Mouse (Mus musculus) MEL (cell line): ENCODE data around the gene Vmp1. TPM values are rescaled to one million over a fixed set of nuclear protein-coding genes. Genes with fewer than 3 reads are reported as not detected.

Experiments
- DNase-seq: peaks from one replicate; pipeline ENCODE4 v3.0.0; 2011; ENCODE audit warnings: low read depth, low spot score
- H3K27ac ChIP-seq: 2 replicates; pipeline ENCODE4 v1.5.1; 2012; ENCODE audit warnings: low read depth, mild to moderate bottlenecking, control low read depth, low read length, moderate library complexity; ENCODE audit not compliant: control insufficient read depth
- H3K27me3 ChIP-seq, 2 experiments: fragments of 150-350 bp in 1 of 2; sonication (generic) in 1 of 2; 2 replicates each; pipeline ENCODE4 v1.6.1; 2012; ENCODE audit warnings: low read length in 2 of 2, mild to moderate bottlenecking in 2 of 2, improper control_type of control experiment in 1 of 2, moderate library complexity in 1 of 2; ENCODE audit not compliant: insufficient read depth in 2 of 2, control insufficient read depth in 1 of 2
- H3K36me3 ChIP-seq, 2 experiments: 2 replicates each; pipeline ENCODE4 v1.6.1; 2012 to 2014; ENCODE audit warnings: low read length in 2 of 2, improper control_type of control experiment in 1 of 2, inconsistent platforms in 1 of 2, mild to moderate bottlenecking in 1 of 2; ENCODE audit not compliant: insufficient read depth in 2 of 2, control insufficient read depth in 1 of 2
- H3K4me1 ChIP-seq, 2 experiments: fragments of 150-350 bp in 1 of 2; sonication (generic) in 1 of 2; 2 replicates each; pipeline ENCODE4 v1.6.1; 2012; ENCODE audit warnings: low read length in 2 of 2, improper control_type of control experiment in 1 of 2, mild to moderate bottlenecking in 1 of 2; ENCODE audit not compliant: insufficient read depth in 2 of 2, control insufficient read depth in 1 of 2
- H3K4me3 ChIP-seq, 2 experiments: fragments of 150-350 bp in 1 of 2; sonication (generic) in 1 of 2; 2 replicates each; pipeline ENCODE4 v1.5.1; 2012; ENCODE audit warnings: low read depth in 2 of 2, low read length in 2 of 2, mild to moderate bottlenecking in 2 of 2, moderate library complexity in 2 of 2, control low read depth in 1 of 2, improper control_type of control experiment in 1 of 2; ENCODE audit not compliant: control insufficient read depth in 1 of 2, insufficient read depth in 1 of 2
- H3K79me2 ChIP-seq: 2 replicates; pipeline ENCODE4 v1.6.1; 2012; ENCODE audit warnings: mild to moderate bottlenecking, low read length, moderate library complexity; ENCODE audit not compliant: control insufficient read depth, poor library complexity, insufficient read depth
- H3K9ac ChIP-seq: 2 replicates; pipeline ENCODE4 v1.6.1; 2012; ENCODE audit warnings: low read depth, mild to moderate bottlenecking, control low read depth, low read length, moderate library complexity; ENCODE audit not compliant: control insufficient read depth, poor library complexity, severe bottlenecking
- H3K9me3 ChIP-seq: fragments of 150-350 bp; sonication (generic); replicated peaks from 2 replicates; pipeline ENCODE4 v1.6.1; 2012; ENCODE audit warnings: mild to moderate bottlenecking, low read length, improper control_type of control experiment, moderate library complexity; ENCODE audit not compliant: insufficient read depth
- BHLHE40 ChIP-seq: IDR thresholded peaks from 2 replicates; pipeline ENCODE4 v1.6.1; 2012; ENCODE audit warnings: low read depth, mild to moderate bottlenecking, inconsistent platforms, low read length, improper control_type of control experiment, borderline replicate concordance
- CTCF ChIP-seq, 3 experiments: IDR thresholded peaks in 2 of 3; conservative IDR thresholded peaks in 1 of 3; 2 replicates each; pipeline ENCODE4 v1.5.1; 2011 to 2012; ENCODE audit warnings: low read length in 3 of 3, low read depth in 2 of 3, mild to moderate bottlenecking in 2 of 3, improper control_type of control experiment in 1 of 3, inconsistent platforms in 1 of 3, mixed read lengths in 1 of 3, moderate library complexity in 1 of 3; ENCODE audit not compliant: control insufficient read depth in 1 of 3, insufficient read depth in 1 of 3, poor library complexity in 1 of 3, severe bottlenecking in 1 of 3
- EP300 ChIP-seq, 2 experiments: IDR thresholded peaks; 2 replicates each; pipeline ENCODE4 v1.6.1; 2011; ENCODE audit warnings: improper control_type of control experiment in 2 of 2, low read length in 2 of 2, low read depth in 1 of 2, mild to moderate bottlenecking in 1 of 2
- ETS1 ChIP-seq: IDR thresholded peaks from 2 replicates; pipeline ENCODE4 v1.6.1; 2012; ENCODE audit warnings: low read depth, mild to moderate bottlenecking, inconsistent platforms, low read length, improper control_type of control experiment, moderate library complexity
- GABPA ChIP-seq: IDR thresholded peaks from 2 replicates; pipeline ENCODE4 v1.6.1; 2012; ENCODE audit warnings: low read depth, mild to moderate bottlenecking, inconsistent platforms, low read length, improper control_type of control experiment, moderate library complexity
- GATA1 ChIP-seq: IDR thresholded peaks from 2 replicates; pipeline ENCODE4 v1.6.1; 2011; ENCODE audit warnings: low read depth, low read length, improper control_type of control experiment
- HCFC1 ChIP-seq: IDR thresholded peaks from 2 replicates; pipeline ENCODE4 v1.6.1; 2012; ENCODE audit warnings: low read depth, mild to moderate bottlenecking, inconsistent platforms, low read length, improper control_type of control experiment, moderate library complexity
- JUND ChIP-seq: IDR thresholded peaks from 2 replicates; pipeline ENCODE4 v1.6.1; 2011; ENCODE audit warnings: low read depth, mild to moderate bottlenecking, improper control_type of control experiment, low read length
- MAFK ChIP-seq: IDR thresholded peaks from 2 replicates; pipeline ENCODE4 v1.6.1; 2011; ENCODE audit warnings: low read depth, mild to moderate bottlenecking, low read length, improper control_type of control experiment, borderline replicate concordance
- MEF2A ChIP-seq: IDR thresholded peaks from 2 replicates; pipeline ENCODE4 v1.6.1; 2014; ENCODE audit warnings: low read depth, mild to moderate bottlenecking, inconsistent platforms, low read length, improper control_type of control experiment; ENCODE audit not compliant: poor library complexity, insufficient replicate concordance, severe bottlenecking; ENCODE audit errors: extremely low read depth
- NELFE ChIP-seq: IDR thresholded peaks from 2 replicates; pipeline ENCODE4 v1.6.1; 2011; ENCODE audit warnings: low read depth, low read length, improper control_type of control experiment
- POLR2AphosphoS2 ChIP-seq: IDR thresholded peaks from 2 replicates; pipeline ENCODE4 v1.6.1; 2011; ENCODE audit warnings: low read length, improper control_type of control experiment
- RAD21 ChIP-seq: IDR thresholded peaks from 2 replicates; pipeline ENCODE4 v1.6.1; 2011; ENCODE audit warnings: mild to moderate bottlenecking, low read depth, low read length, improper control_type of control experiment
- SIN3A ChIP-seq: IDR thresholded peaks from 2 replicates; pipeline ENCODE4 v1.6.1; 2012; ENCODE audit warnings: low read length, improper control_type of control experiment, inconsistent platforms
- SMC3 ChIP-seq: IDR thresholded peaks from 2 replicates; pipeline ENCODE4 v1.6.1; 2011; ENCODE audit warnings: low read depth, low read length, improper control_type of control experiment
- TBP ChIP-seq: IDR thresholded peaks from 2 replicates; pipeline ENCODE4 v1.8.0; 2011; ENCODE audit warnings: low read depth, low read length, improper control_type of control experiment
- TCF12 ChIP-seq: IDR thresholded peaks from 2 replicates; pipeline ENCODE4 v1.6.1; 2014; ENCODE audit warnings: low read depth, mild to moderate bottlenecking, inconsistent platforms, low read length, improper control_type of control experiment, moderate library complexity
- UBTF ChIP-seq: IDR thresholded peaks from 2 replicates; pipeline ENCODE4 v1.6.1; 2012; ENCODE audit warnings: low read depth, mild to moderate bottlenecking, inconsistent platforms, low read length, improper control_type of control experiment, moderate library complexity, borderline replicate concordance; ENCODE audit not compliant: insufficient read depth
- USF1 ChIP-seq: IDR thresholded peaks from 2 replicates; pipeline ENCODE4 v1.6.1; 2014; ENCODE audit warnings: low read depth, mild to moderate bottlenecking, inconsistent platforms, low read length, improper control_type of control experiment, moderate library complexity
- ZMIZ1 ChIP-seq: IDR thresholded peaks from 2 replicates; pipeline ENCODE4 v1.6.1; 2012; ENCODE audit warnings: low read depth, mild to moderate bottlenecking, inconsistent platforms, low read length, improper control_type of control experiment, moderate library complexity
- ZNF384 ChIP-seq: IDR thresholded peaks from 2 replicates; pipeline ENCODE4 v1.6.1; 2012; ENCODE audit warnings: low read depth, mild to moderate bottlenecking, inconsistent platforms, low read length, improper control_type of control experiment
- polyA plus RNA-seq, 2 experiments: library from polyadenylated mRNA; stranded (reverse) in 1 of 2; unstranded in 1 of 2; fragments of >175 nt in 1 of 2; fragments of >200 nt in 1 of 2; gene quantifications; 2 replicates each; pipeline versions ENCODE4 v1.2.1 to v1.2.4; 2012; ENCODE audit warnings: low replicate concordance in 2 of 2, low read depth in 1 of 2; ENCODE audit not compliant: insufficient read length in 2 of 2, insufficient read depth in 1 of 2, missing spikeins in 1 of 2
- total RNA-seq: library from RNA; depleted of rRNA; stranded (reverse); fragments of 300-350 nt; gene quantifications from 2 replicates; pipeline ENCODE4 v1.2.3, GENCODE M21; 2012

Gene Vmp1
- total and polyA plus RNA-seq, 3 experiments: 61.8 to 94.9 TPM; not detected in 1

DNA sequence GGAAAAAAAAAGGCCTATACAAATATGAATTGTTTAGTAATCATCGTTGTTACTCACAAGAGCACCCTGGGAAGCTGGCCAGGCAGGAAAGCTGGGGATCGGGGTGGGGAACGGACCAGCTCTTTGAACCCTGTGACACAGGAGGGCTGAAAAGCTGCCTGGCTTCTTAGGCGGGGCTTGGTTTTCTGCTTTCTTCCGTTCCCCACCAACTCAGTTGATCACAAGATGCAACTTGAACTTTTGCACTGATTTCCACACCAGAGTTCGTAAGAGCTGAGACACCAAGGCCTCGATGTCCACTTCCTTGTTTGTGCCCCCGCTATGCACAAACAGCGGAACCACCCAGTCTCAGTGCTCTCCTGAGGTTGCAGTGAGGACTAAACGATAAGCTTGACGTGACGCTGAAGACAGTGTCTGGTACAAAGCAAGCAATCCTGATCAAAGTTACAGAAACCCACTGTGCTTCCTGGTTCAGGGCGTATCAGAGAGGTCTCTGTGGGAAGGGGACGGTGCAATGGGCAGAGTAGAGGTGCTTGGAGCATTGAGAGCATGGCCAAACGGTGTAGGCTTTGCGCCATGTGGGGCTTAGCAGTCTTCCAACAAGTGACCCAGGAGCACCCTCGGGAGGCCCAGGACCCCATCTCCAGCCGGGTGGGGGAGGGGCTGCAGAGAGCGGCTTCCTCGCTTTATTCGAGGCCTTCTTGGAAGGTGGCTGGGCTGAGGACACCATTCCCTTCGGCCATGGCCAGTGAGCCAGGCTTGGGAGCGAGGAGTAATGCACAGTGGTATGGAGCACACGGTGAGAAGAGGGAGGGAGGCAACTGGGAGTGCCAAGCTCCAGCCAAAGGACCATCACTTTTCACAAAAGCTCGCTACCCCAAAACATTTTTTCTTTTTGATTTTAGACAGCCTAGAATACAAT lies 104.6 kb downstream of the Vmp1 start:
- H3K36me3 ChIP-seq: peaks cover 0 to 34% of the 10 kb centered on the region in 2 experiments; a peak in 3 of 4 replicates
- no peaks in the 10 kb centered on the region for H3K27me3 ChIP-seq
- DNase-seq: peak; percentile 36
- H3K79me2 ChIP-seq: peaks cover 13% of the 10 kb centered on the region
- H3K27ac ChIP-seq: no peak overlapping the region
- TF ChIP-seq GATA1 (no peak), ETS1 (no peak), RAD21 (no peak), USF1 (no peak)
- TF ChIP-seq, all 39 proteins: peak for 0
- Histone ChIP-seq H3K4me3 (no peak overlapping the region), H3K9ac (no peak overlapping the region), H3K9me3 (no peaks in the 10 kb centered on the region), H3K4me1 (peaks cover 11 to 34% of the 10 kb centered on the region in 2 experiments)

DNA sequence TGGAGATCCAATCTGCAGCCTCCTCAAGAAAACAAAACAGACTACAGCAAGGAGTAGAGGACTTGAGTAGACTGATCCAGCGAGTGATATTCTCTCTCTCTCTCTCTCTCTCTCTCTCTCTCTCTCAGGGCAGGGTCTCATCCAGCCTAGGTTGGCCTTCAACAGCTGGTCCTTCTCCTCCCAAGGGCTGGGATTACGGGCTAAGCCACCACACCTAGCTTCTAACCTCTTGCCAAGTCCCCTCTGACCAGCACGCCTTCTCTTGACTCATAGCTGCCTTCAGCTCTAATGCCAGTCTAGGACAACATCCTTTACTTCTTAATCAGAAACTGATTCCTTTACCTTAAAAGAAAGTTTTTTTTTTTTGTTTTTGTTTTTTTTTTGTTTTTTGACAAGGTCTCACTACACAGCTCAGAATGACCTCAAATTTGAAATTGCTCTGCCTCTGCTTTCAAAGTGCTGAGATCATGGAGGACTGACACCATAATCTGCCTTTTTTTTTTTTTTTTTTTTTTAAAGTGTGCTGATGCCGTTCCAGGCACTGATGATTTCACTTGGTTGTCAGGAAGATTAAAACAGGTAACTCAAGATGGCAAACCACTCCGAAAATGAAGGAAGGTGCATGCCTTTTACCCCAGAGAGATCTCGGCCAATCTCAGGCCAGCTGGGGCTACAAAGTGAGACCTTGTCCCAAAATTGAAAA lies 105.4 kb downstream of the Vmp1 start:
- H3K79me2 ChIP-seq: peaks cover 8% of the 10 kb centered on the region
- H3K4me3 ChIP-seq: no peak overlapping the region
- no peak overlapping the region for H3K27ac ChIP-seq
- no peaks in the 10 kb centered on the region for H3K9me3 ChIP-seq
- H3K27me3 ChIP-seq: no peaks in the 10 kb centered on the region
- peaks cover 0 to 27% of the 10 kb centered on the region in 2 experiments; a peak in 2 of 4 replicates for H3K36me3 ChIP-seq
- DNase-seq: no peak
- peaks cover 9 to 34% of the 10 kb centered on the region in 2 experiments for H3K4me1 ChIP-seq
- no peak overlapping the region for H3K9ac ChIP-seq
- TF ChIP-seq GATA1 (no peak), ZNF384 (peak; percentile 79)
- TF ChIP-seq, all 39 proteins: peak for 1

DNA sequence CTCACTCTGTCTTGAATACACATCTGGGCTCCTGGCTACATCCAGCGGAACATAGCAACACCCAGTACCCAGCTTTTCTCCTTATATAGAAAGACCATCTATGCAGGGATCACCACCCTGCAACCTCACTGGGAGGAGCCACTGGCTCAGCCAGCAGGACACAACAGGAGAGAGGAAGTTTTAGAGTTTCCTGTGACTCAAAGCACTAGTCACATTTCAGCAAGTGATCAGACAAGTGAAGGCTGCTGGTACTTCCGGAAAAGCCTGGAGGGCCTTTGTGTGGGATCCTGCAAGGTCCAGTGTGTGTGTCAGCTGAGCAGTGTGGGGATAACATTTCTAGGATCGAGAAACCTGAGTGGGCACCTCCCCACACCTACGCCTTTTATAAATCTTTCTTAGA lies 106.4 kb downstream of the Vmp1 start:
- Histone ChIP-seq H3K9me3 (no peaks in the 10 kb centered on the region), H3K4me3 (no peak overlapping the region), H3K9ac (peak overlapping the region; percentile 32), H3K79me2 (no peaks in the 10 kb centered on the region; the same call in 1 of the 2 replicates), H3K27me3 (no peaks in the 10 kb centered on the region), H3K4me1 (peaks cover 5 to 27% of the 10 kb centered on the region in 2 experiments), H3K36me3 (peaks cover 0 to 18% of the 10 kb centered on the region in 2 experiments; a peak in 2 of 4 replicates), H3K27ac (0 out of 2 replicates have a peak overlapping the region, but pooled peaks have one; percentile 19)
- DNase-seq: peak; percentile 68
- peak; percentile 25; the same call in 1 of the 2 replicates for TF ChIP-seq SMC3
- no peak for TF ChIP-seq USF1
- no peak for TF ChIP-seq UBTF
- no peak for TF ChIP-seq ZMIZ1
- no peak for TF ChIP-seq JUND
- no peak for TF ChIP-seq BHLHE40
- no peak for TF ChIP-seq POLR2AphosphoS2
- TF ChIP-seq TBP: no peak
- no peak for TF ChIP-seq TCF12
- no peak for TF ChIP-seq MAFK
- TF ChIP-seq GATA1: no peak
- TF ChIP-seq GABPA: no peak
- TF ChIP-seq CTCF (IDR thresholded peaks at IDR 0.05 in 2 of 3, conservative IDR thresholded peaks at IDR 0.05 in 1 of 3; ENCODE audit: control insufficient read depth in 1 of 3, insufficient read depth in 1 of 3, low read depth in 2 of 3, low read length in 3 of 3, poor library complexity in 1 of 3, severe bottlenecking in 1 of 3): no peak
- TF ChIP-seq ZNF384: no peak
- no peak for TF ChIP-seq MEF2A
- TF ChIP-seq HCFC1: 0 out of 2 replicates have a peak, but pooled peaks have one; percentile 14
- no peak for TF ChIP-seq EP300 (IDR thresholded peaks at IDR 0.05; ENCODE audit: low read depth in 1 of 2, low read length in 2 of 2)
- TF ChIP-seq NELFE: no peak
- no peak for TF ChIP-seq SIN3A
